Mouse (Mus musculus): Measurements from ENCODE around the gene Radil. TPM values are rescaled to one million over a fixed set of nuclear protein-coding genes. Genes with fewer than 3 reads are reported as not detected.

Radil gene
- total RNA-seq, 2 experiments from 2014 or later = not detected

DNA sequence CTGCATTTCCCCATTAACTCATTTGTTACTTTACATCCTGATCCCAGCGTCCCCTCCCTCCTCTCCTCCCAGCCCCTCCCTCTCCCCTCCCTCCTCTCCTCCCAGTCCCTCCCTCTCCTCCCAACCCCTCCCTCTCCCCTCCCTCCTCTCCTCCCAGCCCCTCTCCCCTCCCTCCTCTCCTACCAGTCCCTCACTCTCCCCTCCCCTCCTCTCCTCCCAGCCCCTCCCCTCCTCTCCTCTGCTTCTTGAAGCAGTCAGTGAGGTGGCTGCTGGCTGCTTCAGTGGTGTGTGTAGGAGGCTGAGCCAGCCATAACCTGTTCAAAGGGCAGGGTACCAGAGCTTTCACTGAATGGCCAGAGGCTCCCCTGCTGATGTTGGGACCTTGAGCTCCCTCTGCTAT lies 99.1 kb downstream of the Radil start:
- peak; percentile 18; the same call in 1 of the 2 replicates for ATAC-seq (replicated peaks; ENCODE audit: poor library complexity)

DNA sequence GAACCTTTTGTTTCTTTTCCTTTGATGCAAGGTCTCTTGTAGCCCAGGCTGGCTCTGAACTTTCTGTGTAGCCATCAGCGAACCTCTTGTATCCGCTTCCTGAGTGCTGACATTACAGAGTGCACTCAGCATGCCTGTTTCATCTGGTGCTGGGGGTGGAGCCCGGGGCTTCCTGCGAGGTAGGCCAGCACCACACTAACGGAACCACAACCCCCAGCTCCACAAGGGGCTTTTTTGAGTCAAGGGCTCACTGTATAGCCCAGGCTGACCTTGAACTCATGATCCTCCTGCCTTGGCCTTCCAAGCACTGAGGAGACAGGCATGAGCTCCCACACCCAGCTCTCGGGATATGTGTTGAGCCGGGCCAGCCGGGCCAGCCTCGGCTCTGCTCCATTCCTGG lies 100.1 kb downstream of the Radil start:
- ATAC-seq (replicated peaks; ENCODE audit: poor library complexity) = no peak

DNA sequence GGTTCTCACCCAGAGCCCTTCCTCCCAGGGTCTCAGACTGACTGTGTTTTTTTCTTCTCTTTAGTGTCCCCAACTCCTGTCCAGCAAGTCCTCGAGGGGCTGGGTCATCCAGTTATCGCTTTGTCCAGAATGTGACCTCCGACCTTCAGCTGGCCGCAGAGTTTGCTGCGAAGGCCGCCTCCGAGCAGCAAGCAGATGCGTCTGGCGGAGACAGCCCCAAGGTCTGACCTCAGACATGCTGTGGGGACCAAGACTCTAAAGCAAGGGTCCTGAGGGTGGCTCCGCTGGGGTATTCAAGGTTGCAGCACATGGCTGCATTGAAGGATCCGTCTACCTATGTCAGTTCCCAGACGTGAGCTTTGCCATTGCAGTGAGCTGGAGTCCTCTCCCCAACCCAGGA lies 102.3 kb downstream of the Radil start:
- no peak for ATAC-seq (replicated peaks; ENCODE audit: poor library complexity)

DNA sequence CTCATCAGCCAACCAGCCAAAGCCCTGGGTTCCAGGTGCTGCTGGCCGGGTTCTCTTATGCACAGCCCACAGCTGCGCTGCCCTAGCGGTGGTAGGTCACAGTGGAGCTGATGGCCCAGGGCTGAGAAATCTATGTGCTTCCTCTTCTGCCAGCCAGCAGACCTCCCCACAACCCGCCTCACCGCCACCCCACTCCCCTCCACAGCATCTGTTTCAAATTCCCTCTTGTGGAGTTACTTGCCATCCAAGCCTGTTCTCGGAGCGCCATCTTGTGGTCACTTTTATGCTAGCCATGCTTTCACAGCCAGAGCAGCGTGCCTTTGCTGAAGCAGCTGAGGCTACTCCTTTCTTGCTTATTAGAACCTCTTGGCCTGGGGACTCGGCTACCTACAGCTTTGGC lies 102.8 kb downstream of the Radil start:
- ATAC-seq (replicated peaks; ENCODE audit: poor library complexity) = peak; percentile 74

DNA sequence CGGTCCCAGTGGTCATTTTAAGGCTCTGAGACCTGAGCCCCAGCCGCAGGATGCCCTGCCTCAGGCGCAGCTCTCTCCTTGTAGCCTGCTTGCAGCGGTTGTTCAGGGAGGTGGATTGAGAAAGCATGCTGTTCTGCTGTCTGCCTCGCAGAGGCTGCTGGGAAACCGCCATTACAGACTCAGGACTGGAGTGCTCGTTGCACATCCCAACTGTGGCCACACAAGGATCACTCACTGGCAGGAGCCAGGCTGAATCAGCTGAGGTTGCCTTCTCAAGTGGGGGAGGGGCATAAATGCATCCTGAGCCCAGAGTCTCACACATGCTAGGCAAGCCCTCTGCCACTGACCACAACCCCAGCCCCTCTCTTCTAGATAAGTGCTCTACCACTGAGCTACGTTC lies 105.2 kb downstream of the Radil start:
- no peak for ATAC-seq (replicated peaks; ENCODE audit: poor library complexity)

DNA sequence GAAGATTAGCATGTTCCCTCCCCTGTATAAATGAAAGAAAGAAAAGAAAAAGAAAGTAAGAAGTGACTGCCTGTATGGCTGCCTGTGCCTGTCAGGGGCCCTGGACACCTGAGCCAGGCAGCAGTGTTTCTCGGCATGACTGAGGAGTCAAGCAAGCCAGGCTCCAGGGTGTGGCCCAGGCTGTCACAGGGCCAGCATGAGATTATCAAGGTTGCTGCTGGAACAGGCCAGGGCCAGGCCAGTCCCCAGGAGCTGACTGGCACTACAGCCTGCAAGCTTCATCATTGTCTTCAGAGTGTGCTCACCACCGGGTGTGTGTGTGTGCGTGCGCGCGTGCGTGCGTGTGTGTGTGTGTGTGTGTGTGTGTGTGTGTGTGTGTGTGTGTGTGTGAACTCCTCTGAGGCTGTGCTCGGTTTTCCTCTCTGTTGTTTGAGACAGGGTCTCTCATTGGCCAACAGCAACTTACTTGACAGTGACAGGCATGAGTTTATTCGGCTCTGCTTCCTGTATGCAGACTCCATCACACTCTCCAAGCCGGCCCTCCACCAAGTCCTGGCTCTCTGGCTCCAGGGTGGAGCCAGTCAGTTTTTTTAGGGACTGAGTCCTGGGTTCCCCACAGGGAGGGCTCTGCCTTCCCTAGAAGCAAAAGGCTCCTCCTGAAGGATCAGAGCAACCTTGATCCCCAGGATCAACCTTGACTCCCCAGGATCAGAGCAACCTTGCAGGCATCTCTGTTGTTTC lies 105.9 kb downstream of the Radil start:
- ATAC-seq (replicated peaks; ENCODE audit: poor library complexity) = peak; percentile 20

DNA sequence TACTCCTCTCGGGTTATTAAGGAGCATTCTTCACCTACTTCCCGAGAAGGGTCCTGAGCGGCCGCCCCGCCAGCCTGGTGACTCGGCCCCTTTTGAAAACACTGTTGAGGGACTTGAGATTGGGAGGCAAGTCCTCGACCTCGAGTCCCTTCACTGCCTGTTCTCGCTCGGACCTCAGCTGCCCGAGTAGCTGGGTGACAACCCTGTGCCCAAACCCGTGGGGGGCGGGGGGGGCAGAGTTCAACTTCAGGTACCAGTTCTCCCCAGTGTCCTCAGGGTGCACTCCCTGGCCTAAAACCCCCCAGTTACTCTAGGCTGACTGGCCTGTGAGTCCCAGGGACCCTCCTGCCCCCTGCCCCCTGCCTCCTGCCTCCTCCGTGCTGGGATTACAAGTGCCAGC lies 106.9 kb downstream of the Radil start:
- ATAC-seq (replicated peaks; ENCODE audit: poor library complexity) = no peak

DNA sequence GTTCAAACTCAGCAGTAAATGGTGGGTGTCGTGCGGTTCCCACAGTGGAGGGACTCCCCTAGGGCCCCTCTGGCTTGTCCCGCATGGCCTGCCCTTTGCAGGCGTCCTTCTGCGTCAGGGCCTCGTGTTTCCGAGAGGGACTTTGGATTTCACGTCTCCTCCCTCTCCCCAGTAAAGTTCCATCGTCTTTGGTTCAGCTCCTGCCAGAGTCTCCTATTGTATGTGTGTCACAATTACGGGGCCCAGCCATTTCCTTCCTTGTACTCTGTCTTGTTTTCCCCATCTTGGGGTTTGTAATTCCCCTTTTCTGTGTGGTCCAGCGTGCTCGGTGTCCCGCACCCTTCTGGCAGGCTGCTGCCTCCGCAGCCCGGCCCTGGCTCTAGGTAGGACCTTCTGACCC lies 107.4 kb downstream of the Radil start:
- ATAC-seq (replicated peaks; ENCODE audit: poor library complexity) = peak; percentile 15

DNA sequence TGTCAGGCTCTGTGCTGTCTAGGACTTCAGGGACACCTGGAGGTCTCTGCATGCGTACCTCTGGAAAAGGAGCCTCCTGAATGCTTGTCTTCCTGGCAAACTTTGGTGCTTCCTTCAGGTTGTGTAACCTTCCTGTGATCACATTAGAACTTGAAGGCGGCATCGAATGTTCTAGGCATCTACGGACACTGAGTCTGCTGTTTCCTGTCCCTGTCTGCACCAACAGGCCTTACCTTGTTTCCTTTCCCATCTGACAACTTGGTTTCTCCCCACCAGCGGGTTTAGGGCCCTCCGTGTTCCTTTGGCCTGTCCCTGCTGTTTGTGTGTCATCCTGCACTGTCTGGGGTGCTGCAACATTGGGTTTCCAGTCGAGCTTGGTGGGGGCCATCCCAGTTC lies 108.9 kb downstream of the Radil start:
- ATAC-seq (replicated peaks; ENCODE audit: poor library complexity) = no peak

DNA sequence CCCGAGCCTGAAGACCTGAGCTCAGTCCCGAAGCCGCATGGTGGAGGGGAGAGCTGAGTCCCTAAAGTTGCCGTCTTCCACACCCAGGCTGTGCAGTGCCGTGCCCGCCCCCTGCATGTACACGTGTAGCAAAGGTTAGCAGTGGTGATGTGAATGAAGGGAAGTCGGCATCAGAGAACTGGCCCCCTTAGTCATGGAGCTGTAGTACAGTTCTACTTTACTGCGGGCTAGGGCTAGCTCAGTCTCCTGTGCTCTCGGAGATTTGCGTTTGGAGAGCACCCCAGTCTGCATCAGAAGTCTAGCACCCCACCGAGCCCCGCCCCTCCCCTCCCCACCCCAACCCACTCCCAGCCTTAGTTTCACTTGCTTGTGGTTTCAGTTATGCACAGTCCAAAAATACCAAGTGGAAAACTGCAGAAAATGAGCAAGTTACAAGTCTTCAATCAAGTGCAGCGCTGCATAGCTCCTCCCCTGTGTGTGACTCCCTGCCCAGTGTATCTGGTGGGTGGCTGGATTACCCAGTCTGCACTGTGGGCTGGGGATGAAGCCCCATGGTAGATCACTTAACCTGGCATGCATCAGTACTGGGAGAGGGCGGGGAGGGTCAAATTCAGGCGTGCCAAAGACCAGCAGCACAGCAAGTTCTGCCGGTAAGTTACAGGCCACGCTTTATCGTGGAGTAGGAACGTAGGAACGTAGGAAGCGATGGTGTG lies 109.4 kb downstream of the Radil start:
- ATAC-seq (replicated peaks; ENCODE audit: poor library complexity) = peak; percentile 14

DNA sequence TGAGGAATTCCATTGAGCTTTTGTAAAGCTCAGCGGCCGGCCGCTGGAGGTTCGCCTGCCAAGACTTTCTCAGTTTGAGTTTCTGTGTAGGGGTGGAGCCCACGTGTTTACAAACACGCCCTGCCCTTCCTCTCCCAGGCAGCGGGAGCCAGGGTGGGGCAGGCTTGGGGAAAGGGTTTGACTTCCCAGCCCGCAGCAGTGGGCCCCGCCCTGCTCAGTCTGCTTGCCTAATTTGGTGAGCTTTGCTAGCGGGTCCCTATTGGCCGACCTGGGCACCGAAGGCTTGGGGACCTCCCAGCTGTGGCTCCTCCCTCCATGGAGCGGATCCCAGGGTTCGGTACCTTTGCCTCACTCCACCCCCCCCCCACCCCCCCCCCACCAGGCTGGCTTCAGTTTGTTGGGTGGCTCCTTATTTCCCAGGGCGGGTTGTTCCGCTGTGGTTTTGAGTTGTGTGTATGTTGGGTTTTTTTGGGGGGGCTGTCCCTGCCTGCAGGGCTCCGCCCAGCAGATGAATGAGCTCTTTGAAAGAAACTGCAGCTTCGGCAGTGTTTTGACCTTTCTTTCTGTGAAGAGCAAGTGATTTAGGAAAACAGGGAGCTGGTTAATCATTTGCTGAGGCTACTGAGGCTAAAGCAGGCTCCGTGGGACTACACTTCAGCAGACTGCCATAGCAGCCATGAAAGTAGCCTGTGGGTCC lies 110.3 kb downstream of the Radil start:
- peak; percentile 75 for ATAC-seq (replicated peaks; ENCODE audit: poor library complexity)

DNA sequence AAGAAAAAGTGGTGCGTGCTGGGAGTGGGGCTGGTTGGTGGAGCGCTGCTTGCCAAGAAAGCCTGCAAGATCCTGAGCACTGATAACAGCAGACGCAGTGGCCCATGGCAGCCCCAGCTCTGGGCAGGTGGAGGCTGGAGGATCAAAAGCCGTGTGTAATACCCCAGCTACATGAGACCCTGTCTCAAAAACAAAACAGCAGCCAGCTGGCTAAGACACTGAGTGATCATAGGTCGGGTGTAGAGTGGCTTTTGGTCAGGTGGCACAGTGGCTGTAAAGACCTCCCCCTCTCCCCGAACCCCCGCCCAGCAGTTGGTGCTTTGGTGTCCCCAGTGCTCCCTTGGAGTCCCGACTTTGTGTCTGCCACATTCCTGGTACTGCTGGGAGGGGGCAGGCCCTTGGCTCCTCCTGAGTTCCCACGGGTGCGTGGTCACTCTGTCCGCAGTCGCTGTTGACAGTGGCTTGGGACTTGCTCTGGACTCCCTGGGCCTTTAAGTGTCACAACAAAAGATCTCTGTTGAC lies 110.9 kb downstream of the Radil start:
- ATAC-seq (replicated peaks; ENCODE audit: poor library complexity) = no peak

DNA sequence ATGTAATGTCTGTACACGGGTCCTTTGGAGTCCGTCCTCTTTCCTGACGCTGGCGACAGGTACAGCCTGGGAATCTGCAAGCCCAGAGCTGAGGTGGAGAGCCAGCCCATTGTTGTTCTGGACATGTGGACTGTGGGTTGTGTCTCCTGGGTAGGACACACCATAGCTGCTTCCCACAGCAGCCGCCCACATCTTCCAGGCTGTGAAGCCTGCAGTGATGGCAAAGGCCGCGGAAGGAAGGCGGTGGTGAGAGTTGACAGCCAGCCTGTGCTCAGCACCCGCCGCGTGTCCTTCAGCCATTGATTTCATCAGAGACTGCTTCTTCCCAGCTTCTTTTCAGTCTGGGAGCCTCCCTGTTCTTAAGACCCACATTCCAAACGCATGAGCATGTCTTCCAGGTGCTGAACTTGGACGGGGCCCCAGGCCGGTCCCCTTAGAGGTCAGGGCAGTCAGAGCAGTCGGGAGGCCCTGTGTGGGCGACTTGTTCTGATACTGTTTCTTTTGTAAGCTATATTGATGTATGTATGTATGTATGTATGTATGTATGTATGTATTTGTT lies 112.4 kb downstream of the Radil start:
- ATAC-seq (replicated peaks; ENCODE audit: poor library complexity) = no peak

DNA sequence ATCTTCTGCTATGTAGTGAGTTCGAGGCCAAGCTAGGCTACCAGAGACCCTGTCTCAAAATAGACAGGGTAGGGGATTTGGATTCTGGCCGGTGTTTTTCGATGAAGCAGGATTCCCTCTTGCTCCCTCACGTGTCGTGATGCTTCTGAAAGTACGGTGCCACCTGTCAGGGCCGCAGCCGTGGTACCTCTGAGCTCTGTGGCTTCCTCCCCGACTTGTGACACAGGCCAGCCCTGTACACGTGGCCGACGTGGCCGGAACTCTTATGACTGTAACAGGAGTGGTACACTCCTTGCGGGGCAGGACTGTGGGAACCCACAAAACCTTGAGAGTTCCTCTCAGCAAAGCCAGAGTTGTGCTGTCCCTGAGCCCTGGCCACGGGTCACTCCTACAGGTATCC lies 115.2 kb downstream of the Radil start:
- no peak for ATAC-seq (replicated peaks; ENCODE audit: poor library complexity)

Other genes with a start within 250 kb of the Radil start
- gene Foxk1, start 149.6 kb downstream of the Radil start, total RNA-seq (2015) = 14.1 and 18.1 TPM in 2 replicates
- 8.4 and 8.5 TPM in 2 replicates for gene Foxk1, start 149.6 kb downstream of the Radil start, total RNA-seq (2017)
- gene Ap5z1, start 87.2 kb downstream of the Radil start, total RNA-seq (2015) = 5.6 and 6.8 TPM in 2 replicates
- 4.7 and 8.0 TPM in 2 replicates for gene Ap5z1, start 87.2 kb downstream of the Radil start, total RNA-seq (2017)
- gene Papolb, start 21.0 kb downstream of the Radil start, total RNA-seq (2015) = not detected in 2 replicates
- not detected in 2 replicates for gene Papolb, start 21.0 kb downstream of the Radil start, total RNA-seq (2017)
- not detected in 2 replicates for gene Mmd2, start 57.7 kb upstream of the Radil start, total RNA-seq (2015)
- not detected in 2 replicates for gene Mmd2, start 57.7 kb upstream of the Radil start, total RNA-seq (2017)
- gene Wipi2, start 76.6 kb upstream of the Radil start, total RNA-seq (2015) = 17.6 and 18.0 TPM in 2 replicates
- gene Wipi2, start 76.6 kb upstream of the Radil start, total RNA-seq (2017) = 29.3 and 35.3 TPM in 2 replicates
- not detected in 2 replicates for gene Slc29a4, start 141.4 kb upstream of the Radil start, total RNA-seq (2015)
- gene Slc29a4, start 141.4 kb upstream of the Radil start, total RNA-seq (2017) = not detected in 2 replicates

All from megakaryocyte progenitor cell, adult 5-6 weeks (primary cell).